Mouse (Mus musculus): ENCODE data around the gene Samd11.

Gene Samd11

DNA sequence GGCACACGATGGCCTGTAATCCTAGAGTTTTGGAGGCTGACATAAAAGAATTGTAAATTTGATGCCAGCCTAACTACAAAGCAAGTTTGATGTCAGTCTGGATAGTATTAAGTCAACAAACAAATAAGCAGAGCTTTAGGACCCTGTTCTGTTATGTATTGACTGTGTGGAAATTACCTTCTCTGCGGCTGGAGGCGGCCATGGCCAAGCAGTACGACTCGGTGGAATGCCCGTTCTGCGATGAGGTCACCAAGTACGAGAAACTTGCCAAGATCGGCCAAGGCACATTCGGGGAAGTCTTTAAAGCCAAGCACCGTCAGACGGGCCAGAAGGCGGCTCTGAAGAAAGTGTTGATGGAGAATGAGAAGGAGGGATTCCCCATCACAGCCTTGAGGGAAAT, 42.3 kb downstream of the Samd11 start:
- no peak for DNase-seq (ENCODE audit: low spot score)

DNA sequence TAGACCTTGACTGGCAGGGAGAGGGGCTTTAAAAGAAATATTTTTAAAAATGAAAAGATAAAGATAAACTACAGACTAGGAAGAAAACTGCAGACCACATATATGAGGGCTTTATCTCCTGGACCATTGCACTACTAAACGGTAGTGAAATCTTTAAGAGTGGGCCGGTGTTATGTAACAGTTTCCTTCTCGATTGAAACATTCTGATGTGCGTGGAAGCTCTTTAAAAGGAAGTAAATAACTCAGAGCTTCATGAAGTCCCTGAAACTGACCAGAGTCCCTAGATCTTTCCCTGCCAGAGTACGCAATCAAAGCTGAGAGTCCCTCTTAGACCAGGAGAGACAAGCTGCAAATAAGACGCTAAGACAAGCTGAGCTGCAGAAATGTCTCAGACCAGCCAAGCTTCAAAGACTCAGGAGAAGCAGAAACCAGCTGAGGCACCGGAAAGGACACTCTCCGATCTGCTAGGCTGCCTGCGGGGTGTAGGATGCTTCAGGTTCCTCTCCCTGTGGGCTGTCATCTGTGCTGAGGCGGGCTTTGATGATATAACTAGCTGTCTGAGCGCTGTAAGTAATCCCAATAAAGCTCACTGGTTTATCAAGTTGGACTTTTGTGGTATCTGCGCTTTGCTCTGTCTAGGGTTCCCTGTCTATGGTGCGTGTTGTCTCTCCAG, 45.4 kb downstream of the Samd11 start:
- no peak for DNase-seq (ENCODE audit: low spot score)

DNA sequence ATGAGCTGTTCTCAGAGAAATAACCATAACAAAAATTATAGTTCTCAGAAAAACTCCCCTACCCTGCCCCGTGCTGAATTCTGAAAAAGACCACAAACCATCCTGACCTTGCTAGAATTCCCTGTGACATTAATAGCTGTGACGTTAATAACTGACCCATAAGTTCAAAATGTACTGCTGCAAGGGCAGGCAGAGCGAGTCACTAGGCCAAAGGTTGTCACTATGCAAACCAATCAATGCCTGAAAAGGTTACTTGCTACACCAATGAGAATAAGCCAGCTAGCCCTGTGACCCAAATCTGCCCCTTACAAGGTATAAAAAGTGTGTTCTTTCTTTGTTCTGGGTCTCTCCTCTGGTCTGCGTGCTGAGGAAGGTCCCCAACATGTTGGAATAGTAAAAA, 46.6 kb downstream of the Samd11 start:
- no peak for DNase-seq (ENCODE audit: low spot score)

DNA sequence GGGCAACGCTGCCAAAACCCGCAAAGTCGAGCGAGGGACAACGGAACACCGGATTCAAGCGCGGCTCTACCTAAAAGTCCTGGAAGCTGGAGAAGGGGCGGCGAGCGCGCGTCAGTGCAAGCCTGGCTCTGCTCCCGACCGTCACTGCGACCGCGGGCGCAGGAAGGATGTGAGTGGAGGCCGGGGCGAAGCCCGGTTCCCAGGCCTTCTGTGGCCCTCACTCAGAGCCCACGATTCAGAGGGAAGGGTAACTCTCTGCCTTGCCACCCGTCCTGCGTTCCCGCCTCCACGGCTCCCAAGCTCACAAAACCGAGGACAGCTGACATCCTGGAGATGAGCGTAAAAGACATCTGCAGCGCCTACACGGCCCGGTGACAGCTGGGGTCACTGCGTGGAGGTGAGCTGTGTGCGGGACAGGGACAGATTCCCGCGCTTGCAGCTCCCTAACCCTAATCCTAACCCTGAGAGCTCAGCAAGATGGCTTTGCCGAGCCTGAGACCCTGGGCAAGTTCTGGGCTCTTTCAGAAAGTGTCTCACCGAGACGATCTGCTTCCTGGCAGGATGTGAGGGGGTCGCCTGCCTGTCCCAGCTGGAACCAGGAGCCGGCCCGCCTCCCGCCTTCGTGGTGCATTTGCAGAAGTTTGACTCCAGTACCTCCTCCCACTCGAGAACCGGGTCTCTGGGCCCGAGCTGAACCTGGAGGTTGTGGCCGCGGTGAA, 51.9 kb downstream of the Samd11 start:
- peak; percentile 62 for DNase-seq (ENCODE audit: low spot score)

DNA sequence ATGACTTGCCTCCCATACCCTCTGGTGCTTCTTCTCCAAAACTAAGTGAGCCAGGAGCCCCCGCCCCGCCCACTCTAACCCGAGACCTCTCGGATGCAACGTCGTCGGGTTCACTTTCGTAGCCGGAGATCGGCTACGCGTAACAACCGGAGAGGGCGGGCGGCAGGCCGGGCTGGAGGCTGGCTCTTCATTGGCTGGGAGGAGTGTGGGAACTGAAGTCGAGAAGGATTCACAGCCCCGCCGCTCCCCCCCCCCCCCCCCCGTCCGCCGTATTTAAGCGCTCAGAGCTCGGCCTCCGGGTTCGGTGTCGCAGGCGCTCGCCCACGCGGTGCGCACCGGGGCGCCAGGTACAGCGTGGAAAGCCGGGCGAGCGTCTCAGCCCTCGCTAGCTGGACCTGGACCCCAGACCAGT, 52.5 kb downstream of the Samd11 start, which contains the start of gene AW011738:
TSS of gene AW011738 (plus strand) at position 304 of the 412 bp plus-strand sequence.
- DNase-seq (ENCODE audit: low spot score), result peak; percentile 85

DNA sequence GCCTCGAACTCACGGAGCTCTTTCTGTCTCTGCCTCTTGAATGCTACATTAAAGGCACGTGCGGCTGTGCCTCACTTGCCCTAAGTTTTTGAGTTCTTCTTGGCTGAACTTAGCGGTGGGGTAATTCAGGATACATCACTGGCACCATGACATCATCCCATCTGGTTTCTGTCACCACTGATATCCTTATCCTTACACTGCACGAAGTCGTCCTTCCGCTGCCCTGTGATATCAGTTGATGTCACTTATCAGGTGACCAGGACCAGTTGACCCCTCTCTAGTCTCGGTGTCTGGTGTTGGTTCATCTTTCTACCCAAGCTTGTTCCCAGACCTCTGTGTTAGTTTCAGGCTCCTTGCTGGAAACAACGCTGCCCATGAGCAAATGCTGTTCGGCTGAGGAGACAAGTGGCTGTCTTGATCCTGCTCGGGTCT, 53.0 kb downstream of the Samd11 start:
- DNase-seq (ENCODE audit: low spot score), result no peak

DNA sequence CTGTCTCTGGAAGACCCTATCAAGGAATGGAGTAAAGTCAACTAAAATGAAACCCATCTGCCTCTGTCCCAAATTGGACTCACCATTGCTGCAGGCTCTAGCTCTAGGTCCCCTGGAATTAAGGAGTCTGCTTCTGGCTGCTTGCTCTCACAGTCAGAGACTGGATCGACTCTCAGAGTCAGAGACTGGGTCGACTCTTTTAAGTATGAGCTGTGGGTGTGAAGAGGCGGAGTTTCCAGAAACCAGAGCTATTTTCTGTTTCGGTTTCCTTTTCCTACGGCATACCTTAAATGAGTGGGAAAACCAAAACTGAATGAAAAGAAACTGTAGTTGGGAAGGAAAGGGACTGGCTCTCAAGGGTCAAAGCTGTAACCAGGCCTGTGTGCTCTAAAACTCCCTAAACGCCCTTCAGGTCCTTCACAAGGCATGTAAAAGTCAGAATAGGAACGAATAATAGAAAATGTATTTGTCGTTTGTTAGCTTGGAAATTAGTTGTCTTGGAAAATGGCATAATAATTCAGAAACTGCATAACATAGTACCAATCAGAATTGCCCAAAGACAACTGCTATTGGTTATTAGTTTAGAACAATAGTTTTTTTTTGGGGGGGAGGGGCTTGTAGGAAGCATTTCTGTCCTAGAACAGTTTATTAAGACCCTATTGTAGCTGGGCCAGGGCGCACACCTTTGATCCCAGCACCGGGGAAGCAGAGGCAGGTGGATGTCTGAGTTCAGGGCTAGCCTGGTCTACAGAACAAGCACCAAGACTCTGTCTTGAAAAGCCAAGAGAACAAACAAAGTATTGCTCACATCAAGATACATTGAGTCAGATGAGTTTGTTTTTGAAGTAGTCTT, 54.6 kb downstream of the Samd11 start, which contains the start of gene Isg15:
TSS of gene Isg15 (minus strand) at position 196 of the 853 bp plus-strand sequence.
- DNase-seq (ENCODE audit: low spot score), result no peak

DNA sequence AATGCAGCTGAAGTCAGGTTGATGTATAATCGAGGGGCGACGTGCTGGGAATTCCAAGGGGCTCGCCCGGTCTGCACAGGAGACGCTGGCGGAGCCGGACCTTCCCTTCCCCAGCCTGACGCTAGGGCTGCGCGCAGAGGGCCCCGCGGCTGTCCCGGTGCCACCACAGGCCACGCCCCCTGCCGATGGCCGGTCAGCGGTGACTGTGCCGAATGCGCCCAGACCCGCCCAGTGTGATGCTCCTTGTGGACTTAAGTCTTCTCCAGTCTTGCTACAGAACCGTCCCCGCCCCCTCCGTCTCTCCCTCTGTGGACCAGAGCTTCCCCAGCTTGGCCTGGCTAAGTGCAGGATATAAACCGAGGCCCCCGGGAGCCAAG, 57.6 kb downstream of the Samd11 start:
- DNase-seq (ENCODE audit: low spot score), result peak; percentile 96

DNA sequence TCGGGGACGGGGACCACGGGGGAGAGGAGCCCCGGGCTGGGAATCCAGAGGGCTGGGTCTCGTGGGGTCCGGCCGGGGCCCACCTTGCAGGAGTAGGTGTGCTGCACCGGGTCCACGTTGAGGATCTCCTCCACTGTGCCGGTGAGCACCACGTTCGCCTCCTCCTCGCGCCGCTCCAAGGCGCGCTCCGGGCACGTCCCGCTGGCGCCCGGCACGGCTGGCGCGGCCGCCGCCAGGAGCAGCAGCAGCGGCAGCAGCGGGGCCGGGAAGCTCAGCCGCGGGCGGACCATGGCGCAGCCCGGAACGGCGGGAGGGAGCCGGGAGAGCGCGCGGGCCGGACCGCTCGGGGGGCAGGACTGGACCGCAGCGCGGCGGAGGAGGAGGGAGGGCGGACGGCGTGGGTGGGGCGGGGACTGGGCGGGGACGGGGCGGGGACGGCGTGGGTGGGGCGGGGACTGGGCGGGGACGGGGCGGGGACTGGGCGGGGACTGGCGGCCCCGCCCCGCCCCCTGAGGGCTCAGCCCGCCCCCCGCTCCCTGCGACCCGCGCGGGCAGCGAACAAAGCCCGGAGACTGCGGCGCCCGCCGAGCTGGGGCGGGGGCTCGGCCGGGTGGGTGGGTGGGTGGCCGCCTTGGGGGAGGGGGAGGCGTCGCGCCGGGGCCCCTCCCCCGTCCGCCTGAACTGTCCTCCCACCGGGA, 58.2 kb downstream of the Samd11 start, which contains the start of gene Agrn:
TSS of gene Agrn (minus strand) at position 358 of the 698 bp plus-strand sequence.
- no peak for DNase-seq (ENCODE audit: low spot score)
